Mouse (Mus musculus): ENCODE data around the gene Top3b. TPM values are rescaled to one million over a fixed set of nuclear protein-coding genes. Genes with fewer than 3 reads are reported as not detected.
A peak's percentile ranks its signal among the peaks of the same experiment; 100 is the strongest.
"Not testable (repeated sequence)": the region's sequence is repeated elsewhere in the genome, so short reads cannot be mapped to it uniquely, and the experiment has no call there.

The Top3b gene
- polyA plus RNA-seq, 1 experiment from 2014 or later = 79.3 TPM

DNA sequence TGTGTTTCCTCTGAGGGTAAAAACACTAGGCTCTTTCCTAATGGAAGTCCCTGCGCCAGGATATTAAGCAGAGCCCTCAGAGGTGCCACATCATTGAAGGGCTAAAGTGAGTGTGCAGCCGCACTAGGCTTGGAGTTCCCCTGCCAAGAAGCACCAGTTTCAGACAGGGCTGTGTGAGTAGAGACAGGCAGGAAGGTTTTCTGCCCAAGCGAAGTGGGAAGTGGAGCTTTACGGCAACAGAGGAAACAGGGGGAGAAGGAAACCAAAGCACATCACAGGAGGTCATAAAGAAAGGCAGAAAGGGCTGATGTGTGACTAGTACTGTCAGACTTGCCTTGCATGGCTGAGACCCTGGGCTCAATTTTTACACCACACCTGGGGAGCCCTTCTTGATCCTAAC is 31.8 kb downstream of the Top3b start:
- Histone ChIP-seq H3K4me1 (peaks cover 4% of the 10 kb centered on the region; the same call in 1 of the 2 replicates), H3K4me2 (replicated peaks) (no peak overlapping the region), H3K9me3 (replicated peaks) (no peaks in the 10 kb centered on the region), H3K36me3 (peaks cover 38% of the 10 kb centered on the region), H3K27ac (replicated peaks) (no peak overlapping the region), H3K27me3 (no peaks in the 10 kb centered on the region), H3K4me3 (replicated peaks) (no peak overlapping the region), H3K9ac (no peak overlapping the region)
- WGBS = 84% methylated on average over 4 of the region's 4 CpGs
- ATAC-seq (ENCODE audit: insufficient number of reproducible peaks, low FRiP score, low TSS enrichment, low read depth) = no peak

DNA sequence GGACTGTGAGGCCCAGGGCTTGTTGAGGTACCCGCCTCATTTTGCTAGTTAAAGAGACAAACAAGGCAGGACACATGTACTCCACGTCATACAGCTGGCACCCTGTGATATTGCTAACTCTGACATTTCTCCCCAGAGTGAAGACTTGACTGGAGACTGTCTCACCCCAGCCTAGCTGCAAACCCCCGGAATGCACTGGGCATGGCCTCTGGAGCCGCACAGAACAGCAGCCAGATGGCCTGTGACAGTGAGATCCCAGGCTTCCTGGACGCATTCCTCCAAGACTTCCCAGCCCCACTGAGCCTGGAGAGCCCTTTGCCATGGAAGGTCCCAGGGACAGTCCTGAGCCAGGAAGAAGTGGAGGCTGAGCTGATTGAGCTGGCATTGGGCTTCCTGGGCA is 32.7 kb downstream of the Top3b start:
- no peak overlapping the region for H3K4me2 ChIP-seq (replicated peaks)
- H3K27ac ChIP-seq (replicated peaks) = no peak overlapping the region
- WGBS = 86% methylated on average over 5 of the region's 5 CpGs
- no peak overlapping the region for H3K9ac ChIP-seq
- H3K36me3 ChIP-seq = peaks cover 43% of the 10 kb centered on the region
- no peaks in the 10 kb centered on the region for H3K9me3 ChIP-seq (replicated peaks)
- no peaks in the 10 kb centered on the region for H3K27me3 ChIP-seq
- no peak for ATAC-seq (ENCODE audit: insufficient number of reproducible peaks, low FRiP score, low TSS enrichment, low read depth)
- no peaks in the 10 kb centered on the region for H3K4me1 ChIP-seq
- no peak overlapping the region for H3K4me3 ChIP-seq (replicated peaks)

DNA sequence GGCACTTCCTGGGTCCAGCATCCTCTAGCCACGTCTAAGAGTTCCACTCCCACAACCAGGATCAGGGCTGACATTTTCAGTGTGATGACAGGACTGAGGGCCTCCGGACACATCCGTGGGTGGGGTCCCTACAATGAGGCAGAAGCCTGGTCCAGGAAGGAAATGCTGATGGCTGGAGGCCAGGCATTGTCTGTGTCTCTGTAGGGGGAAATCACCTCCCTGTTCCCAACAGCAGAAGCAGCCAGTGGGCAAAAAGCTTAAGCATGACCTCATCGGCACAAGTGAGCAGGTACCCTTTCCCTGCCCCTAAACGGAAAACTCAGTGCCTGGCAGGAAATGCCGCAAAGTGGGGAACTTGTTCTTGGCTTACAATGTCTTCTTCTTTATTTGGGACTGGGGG is 37.3 kb downstream of the Top3b start:
- Histone ChIP-seq H3K9me3 (replicated peaks) (no peaks in the 10 kb centered on the region), H3K4me2 (replicated peaks) (no peak overlapping the region), H3K27ac (replicated peaks) (no peak overlapping the region), H3K4me3 (replicated peaks) (no peak overlapping the region), H3K9ac (no peak overlapping the region), H3K27me3 (no peaks in the 10 kb centered on the region), H3K36me3 (peaks cover 68% of the 10 kb centered on the region), H3K4me1 (0 out of 2 replicates have a peak, but pooled peaks cover 10% of the 10 kb centered on the region)
- no peak for ATAC-seq (ENCODE audit: insufficient number of reproducible peaks, low FRiP score, low TSS enrichment, low read depth)
- WGBS = 71% methylated on average over 6 of the region's 6 CpGs

DNA sequence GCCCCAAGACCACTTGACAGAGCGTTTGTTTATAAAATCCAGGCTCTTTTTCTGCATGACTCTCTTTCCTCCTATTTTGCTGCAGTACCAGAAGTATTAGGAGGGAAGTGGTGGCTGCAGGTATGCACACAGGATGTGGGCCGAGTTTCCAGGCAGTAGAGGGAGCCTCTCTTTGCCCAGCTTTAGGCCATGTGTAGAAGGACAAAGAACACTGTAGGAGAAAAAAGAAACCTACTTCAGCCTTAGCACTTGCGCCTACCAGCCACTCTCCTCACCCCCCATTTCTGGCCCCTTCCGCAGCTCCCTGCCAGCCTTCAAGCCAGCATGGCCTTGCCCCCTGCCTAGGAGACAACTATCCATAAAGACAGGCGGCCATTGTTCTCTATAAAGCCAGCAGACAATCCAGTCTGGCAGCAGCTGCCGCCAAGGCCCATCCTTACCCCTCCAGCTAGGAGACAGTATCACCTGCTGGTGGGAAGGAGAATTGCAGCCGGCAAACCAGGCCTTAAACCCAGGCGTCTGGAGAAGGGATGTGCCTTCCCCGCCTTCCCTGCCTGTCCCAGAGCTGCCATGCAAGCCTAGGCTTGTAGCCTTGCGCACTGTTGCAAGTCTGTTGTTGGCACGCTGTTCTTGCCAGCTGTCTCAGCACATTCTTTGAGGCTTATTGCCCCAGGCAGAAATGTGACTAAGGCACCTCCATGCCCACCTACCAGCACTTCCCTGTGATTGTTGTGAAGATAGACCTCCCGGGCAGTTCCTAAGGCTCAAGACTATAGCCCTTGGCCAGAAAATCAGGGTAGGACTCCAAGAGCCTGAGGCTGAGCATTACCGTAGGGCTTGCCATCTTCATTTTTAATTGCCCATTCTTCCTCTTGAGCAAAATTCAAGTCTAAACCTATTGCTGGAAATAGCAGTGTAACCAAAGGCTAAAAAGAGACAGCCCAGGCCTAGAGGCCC is 41.4 kb downstream of the Top3b start:
- no peak overlapping the region for H3K4me2 ChIP-seq (replicated peaks)
- peaks cover 63% of the 10 kb centered on the region for H3K36me3 ChIP-seq
- peak; percentile 83 for ATAC-seq (ENCODE audit: insufficient number of reproducible peaks, low FRiP score, low TSS enrichment, low read depth)
- H3K4me3 ChIP-seq (replicated peaks) = no peak overlapping the region
- no peaks in the 10 kb centered on the region for H3K9me3 ChIP-seq (replicated peaks)
- H3K9ac ChIP-seq = no peak overlapping the region
- peak overlapping the region; percentile 76 for H3K27ac ChIP-seq (replicated peaks)
- no peaks in the 10 kb centered on the region for H3K27me3 ChIP-seq
- WGBS = 33% methylated on average over 13 of the region's 13 CpGs
- H3K4me1 ChIP-seq = 0 out of 2 replicates have a peak, but pooled peaks cover 10% of the 10 kb centered on the region

DNA sequence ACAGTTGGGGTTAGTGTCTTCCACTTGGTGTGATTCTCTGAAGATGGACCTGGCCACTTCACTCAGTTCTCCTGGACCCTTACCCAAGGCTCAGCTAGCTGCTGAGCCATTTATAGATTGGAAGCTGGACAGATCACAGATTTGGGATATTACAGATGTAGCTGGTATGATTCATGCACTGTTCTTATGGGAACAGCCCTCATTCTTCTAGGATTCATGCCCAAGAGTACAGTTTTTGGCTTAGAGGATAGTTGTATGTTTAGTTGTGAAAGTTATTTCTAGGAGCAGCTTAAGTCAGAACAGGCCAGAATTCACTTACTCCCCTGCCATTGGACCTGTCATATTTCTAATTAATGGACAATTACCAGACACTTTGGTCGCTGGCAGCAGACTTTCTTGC is 42.9 kb downstream of the Top3b start:
- 65% methylated on average over 1 of the region's 1 CpGs for whole genome bisulfite sequencing
- Histone ChIP-seq H3K27ac (replicated peaks) (no peak overlapping the region), H3K4me1 (0 out of 2 replicates have a peak, but pooled peaks cover 10% of the 10 kb centered on the region), H3K36me3 (peaks cover 71% of the 10 kb centered on the region), H3K4me3 (replicated peaks) (no peak overlapping the region), H3K9ac (no peak overlapping the region), H3K9me3 (replicated peaks) (no peaks in the 10 kb centered on the region), H3K4me2 (replicated peaks) (no peak overlapping the region), H3K27me3 (no peaks in the 10 kb centered on the region)
- no peak for ATAC-seq (ENCODE audit: insufficient number of reproducible peaks, low FRiP score, low TSS enrichment, low read depth)

DNA sequence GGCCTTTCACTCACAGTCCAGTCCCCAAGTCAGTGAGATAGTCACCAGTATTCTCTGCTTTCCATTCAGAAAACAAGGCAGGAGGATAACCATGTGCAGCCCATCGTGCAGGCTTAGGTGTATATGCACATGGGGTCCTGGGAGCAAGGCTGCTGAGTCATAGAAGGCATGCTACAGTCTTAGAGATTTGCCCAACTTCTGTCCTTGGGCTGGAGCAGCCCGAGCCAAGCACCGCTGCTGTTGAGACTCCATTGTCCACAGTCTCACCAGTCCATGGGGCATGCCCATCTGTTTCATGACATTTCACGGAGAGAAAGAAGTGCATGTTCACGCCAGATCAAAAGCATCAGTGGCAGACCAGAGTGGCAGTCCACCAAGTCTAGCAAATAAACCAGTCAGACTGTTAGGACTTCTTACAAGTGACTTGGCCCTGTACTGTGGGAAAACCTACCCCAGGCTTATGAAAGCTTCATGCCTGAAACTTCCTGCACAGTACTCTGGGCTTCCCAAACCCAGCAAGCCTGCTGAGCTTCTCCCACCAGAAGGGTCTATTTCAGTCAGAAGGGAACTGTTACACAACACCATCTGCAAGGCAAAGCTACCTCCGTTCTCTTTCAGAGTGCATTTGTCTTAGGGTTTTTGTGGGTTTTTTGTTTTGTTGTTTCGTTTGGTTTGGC is 48.0 kb downstream of the Top3b start:
- H3K27me3 ChIP-seq = no peaks in the 10 kb centered on the region
- H3K4me1 ChIP-seq = 0 out of 2 replicates have a peak, but pooled peaks cover 4% of the 10 kb centered on the region
- 90% methylated on average over 7 of the region's 7 CpGs for WGBS
- ATAC-seq (ENCODE audit: insufficient number of reproducible peaks, low FRiP score, low TSS enrichment, low read depth) = no peak
- H3K36me3 ChIP-seq = peaks cover 70% of the 10 kb centered on the region
- no peak overlapping the region for H3K9ac ChIP-seq
- no peaks in the 10 kb centered on the region for H3K9me3 ChIP-seq (replicated peaks)
- H3K4me3 ChIP-seq (replicated peaks) = no peak overlapping the region
- H3K4me2 ChIP-seq (replicated peaks) = no peak overlapping the region
- no peak overlapping the region for H3K27ac ChIP-seq (replicated peaks)

DNA sequence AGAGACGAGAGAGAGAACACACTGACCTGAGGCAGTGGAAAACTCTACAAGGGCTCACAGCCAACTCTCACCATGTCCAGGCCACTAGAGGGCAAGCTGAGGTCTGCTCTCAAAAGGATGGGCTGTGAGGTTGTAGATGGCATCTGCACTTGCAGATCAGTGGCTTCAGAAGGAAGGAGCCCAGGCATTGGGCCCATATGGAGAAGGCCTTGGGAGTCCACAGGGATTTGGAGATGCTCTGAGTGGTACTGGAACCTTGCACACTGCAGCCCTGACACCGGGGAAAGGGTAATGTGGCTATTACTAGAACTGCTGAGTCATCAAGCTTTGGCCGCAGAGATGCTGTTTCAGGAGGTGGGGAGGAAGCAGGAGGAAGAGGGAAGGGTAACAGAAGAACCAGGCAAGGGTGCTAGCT is 50.5 kb downstream of the Top3b start:
- no peaks in the 10 kb centered on the region for H3K27me3 ChIP-seq
- no peaks in the 10 kb centered on the region for H3K9me3 ChIP-seq (replicated peaks)
- no peak overlapping the region for H3K4me2 ChIP-seq (replicated peaks)
- ATAC-seq (ENCODE audit: insufficient number of reproducible peaks, low FRiP score, low TSS enrichment, low read depth) = no peak
- H3K9ac ChIP-seq = no peak overlapping the region
- H3K4me1 ChIP-seq = 0 out of 2 replicates have a peak, but pooled peaks cover 4% of the 10 kb centered on the region
- H3K27ac ChIP-seq (replicated peaks) = no peak overlapping the region
- H3K36me3 ChIP-seq = peaks cover 61% of the 10 kb centered on the region
- H3K4me3 ChIP-seq (replicated peaks) = no peak overlapping the region
- 72% methylated on average over 3 of the region's 3 CpGs for WGBS

DNA sequence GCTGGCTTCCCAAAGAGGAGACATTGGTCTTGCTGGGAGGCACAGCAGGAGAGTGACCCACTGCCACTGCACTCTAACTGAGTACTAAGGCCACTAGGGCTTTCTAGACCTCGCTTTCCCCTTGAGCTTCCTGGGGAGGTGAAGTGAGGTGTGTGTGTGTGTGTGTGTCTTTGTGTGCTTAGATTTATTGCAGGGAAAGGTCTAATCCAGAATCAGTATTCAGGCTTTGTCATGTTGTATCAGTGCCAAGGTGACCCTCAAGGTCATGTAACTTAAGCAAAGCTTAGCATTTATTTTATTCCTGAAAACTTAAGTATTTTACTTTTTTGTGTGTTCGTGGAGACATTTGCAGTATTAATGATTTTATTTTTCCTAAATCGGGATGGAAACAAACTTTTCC is 53.9 kb downstream of the Top3b start:
- H3K27me3 ChIP-seq = no peaks in the 10 kb centered on the region
- no peak overlapping the region for H3K27ac ChIP-seq (replicated peaks)
- no peak for ATAC-seq (ENCODE audit: insufficient number of reproducible peaks, low FRiP score, low TSS enrichment, low read depth)
- no peaks in the 10 kb centered on the region for H3K9me3 ChIP-seq (replicated peaks)
- no peak overlapping the region for H3K9ac ChIP-seq
- WGBS = 90% methylated on average over 3 of the region's 3 CpGs
- 0 out of 2 replicates have a peak, but pooled peaks cover 4% of the 10 kb centered on the region for H3K4me1 ChIP-seq
- H3K4me3 ChIP-seq (replicated peaks) = no peak overlapping the region
- no peak overlapping the region for H3K4me2 ChIP-seq (replicated peaks)
- peaks cover 38% of the 10 kb centered on the region for H3K36me3 ChIP-seq

DNA sequence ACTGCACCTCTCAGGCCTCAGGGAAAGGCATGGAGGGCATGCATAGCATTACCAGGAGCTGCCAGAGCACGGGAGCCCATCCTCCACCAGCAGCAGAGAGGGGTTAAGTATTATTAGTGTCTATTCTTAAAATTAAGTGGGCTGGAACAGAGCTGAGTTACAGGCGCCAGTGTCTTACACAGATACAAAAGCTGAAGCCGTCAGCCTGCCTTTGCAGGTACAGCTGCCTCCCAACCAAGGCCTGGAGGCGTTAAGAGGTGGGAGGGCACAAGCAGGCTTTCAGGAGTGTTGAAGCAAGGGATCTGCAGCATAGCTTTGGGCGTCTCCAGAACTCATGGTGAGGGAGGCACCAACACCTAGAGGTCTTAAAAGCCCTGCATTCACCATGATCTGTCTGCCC is 56.0 kb downstream of the Top3b start:
- no peaks in the 10 kb centered on the region for H3K9me3 ChIP-seq (replicated peaks)
- H3K4me3 ChIP-seq (replicated peaks) = no peak overlapping the region
- H3K27ac ChIP-seq (replicated peaks) = no peak overlapping the region
- H3K4me2 ChIP-seq (replicated peaks) = no peak overlapping the region
- no peak overlapping the region for H3K9ac ChIP-seq
- no peaks in the 10 kb centered on the region for H3K27me3 ChIP-seq
- WGBS = 55% methylated on average over 5 of the region's 5 CpGs
- peaks cover 29% of the 10 kb centered on the region for H3K36me3 ChIP-seq
- no peaks in the 10 kb centered on the region for H3K4me1 ChIP-seq
- peak; percentile 57; the same call in 1 of the 2 replicates for ATAC-seq (ENCODE audit: insufficient number of reproducible peaks, low FRiP score, low TSS enrichment, low read depth)

DNA sequence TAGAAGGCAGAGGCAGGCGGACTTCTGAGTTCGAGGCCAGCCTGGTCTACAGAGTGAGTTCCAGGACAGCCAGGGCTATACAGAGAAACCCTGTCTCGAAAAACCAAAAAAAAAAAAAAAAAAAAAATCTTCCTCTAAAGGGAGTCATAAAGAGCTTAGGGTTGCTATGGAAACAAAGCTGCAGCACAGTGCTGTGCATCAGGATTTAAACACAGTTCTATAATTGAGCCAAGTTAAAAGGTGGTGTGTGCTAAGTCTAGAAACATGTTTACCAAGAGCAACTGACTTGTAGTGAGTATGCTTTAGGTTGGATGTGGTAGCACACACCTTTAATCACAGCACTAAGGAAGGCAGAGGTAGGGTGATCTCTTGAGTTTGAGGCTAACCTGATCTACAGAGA is 58.4 kb downstream of the Top3b start:
- H3K27me3 ChIP-seq; H3K4me3 ChIP-seq (replicated peaks); ATAC-seq (ENCODE audit: insufficient number of reproducible peaks, low FRiP score, low TSS enrichment, low read depth); H3K27ac ChIP-seq (replicated peaks); H3K9me3 ChIP-seq (replicated peaks); H3K4me1 ChIP-seq; H3K9ac ChIP-seq; H3K4me2 ChIP-seq (replicated peaks): not testable (repeated sequence)
- 74% methylated on average over 3 of the region's 3 CpGs for WGBS
- peaks cover 10% of the 10 kb centered on the region for H3K36me3 ChIP-seq

DNA sequence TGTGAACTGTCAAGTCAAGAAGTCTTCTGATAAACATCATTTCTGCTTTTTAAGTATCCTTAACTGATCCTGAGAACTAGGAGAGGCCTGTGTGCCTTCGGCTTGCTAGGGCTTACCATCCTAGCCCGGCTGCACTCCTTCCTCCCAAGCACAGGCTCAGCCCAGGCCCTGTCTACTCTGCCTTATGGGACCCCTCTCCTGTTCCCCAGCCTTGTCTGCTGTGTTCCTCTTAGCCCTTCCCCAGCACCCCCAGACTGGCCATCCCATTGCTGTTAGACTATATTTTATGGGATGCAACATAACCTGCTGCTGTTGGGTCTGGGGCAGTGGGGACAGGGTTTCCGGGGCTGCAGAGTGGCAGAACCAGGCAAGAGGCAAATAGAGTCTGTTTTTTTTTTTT is 59.8 kb downstream of the Top3b start:
- WGBS = 87% methylated on average over 3 of the region's 3 CpGs
- Histone ChIP-seq H3K4me3 (replicated peaks) (no peak overlapping the region), H3K4me2 (replicated peaks) (no peak overlapping the region), H3K9me3 (replicated peaks) (no peaks in the 10 kb centered on the region), H3K27ac (replicated peaks) (no peak overlapping the region), H3K27me3 (no peaks in the 10 kb centered on the region), H3K36me3 (peaks cover under 1% of the 10 kb centered on the region; the same call in 1 of the 2 replicates), H3K9ac (no peak overlapping the region), H3K4me1 (no peaks in the 10 kb centered on the region)
- no peak for ATAC-seq (ENCODE audit: insufficient number of reproducible peaks, low FRiP score, low TSS enrichment, low read depth)

Data from embryonic facial prominence, embryonic 15.5 days (tissue).